Comparison of ENCODE assay signal across 11 mouse cellular contexts in the genomic region with DNA sequence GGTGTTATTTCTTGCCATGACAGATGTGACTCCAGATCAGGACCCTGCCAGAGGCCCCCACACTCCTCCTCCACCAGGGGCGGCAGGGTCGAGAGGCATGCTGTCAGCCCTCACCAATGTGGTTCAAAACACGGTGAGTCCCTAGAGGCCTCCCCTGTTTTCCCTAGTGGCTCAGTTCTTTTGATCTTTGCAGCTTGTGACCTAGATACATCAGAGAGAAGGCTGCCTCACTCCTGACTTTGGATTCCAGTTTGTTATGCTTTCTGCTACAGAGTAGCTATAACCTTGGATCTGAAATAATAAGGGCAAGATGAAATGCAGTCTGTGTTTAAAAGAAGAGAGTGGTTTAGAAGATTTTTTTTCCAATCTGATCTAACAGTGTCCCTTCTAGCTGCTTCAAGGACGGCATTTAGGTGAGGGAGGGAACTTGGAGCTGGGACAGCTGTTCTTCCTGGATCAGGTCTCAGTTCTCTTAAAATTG. TPM values are rescaled to one million over a fixed set of nuclear protein-coding genes. Genes with fewer than 3 reads are reported as not detected.
A peak's percentile ranks its signal among the peaks of the same experiment; 100 is the strongest.
DNase-seq lines count a peak whose midpoint lies in the region; ATAC-seq and TF ChIP-seq lines count a peak whose summit lies in the region.
"Had no signal": no experiment of that assay in that cellular context is flagged by ENCODE, and none has a peak within 500 bp of the region (broad histone marks: within the 10 kb centered on the region; RNA-seq: fewer than 3 reads in every experiment).

No protein-coding gene starts in this region.

- no peaks in the 10 kb centered on the region for H3K9me3 ChIP-seq in kidney, postnatal 0 days (replicated peaks; ENCODE audit: low read length)
- no peaks in the 10 kb centered on the region for H3K9me3 ChIP-seq in embryonic facial prominence, embryonic 15.5 days (replicated peaks)

- no peak; the same call in 1 of the 2 replicates for TF ChIP-seq CTCF in kidney, postnatal 0 days (IDR thresholded peaks at IDR 0.05; ENCODE audit: low read depth)

- DNase-seq in kidney, postnatal 0 days (ENCODE audit: low spot score): peak; percentile 38
- DNase-seq in kidney, postnatal 10 days: no peak
- DNase-seq in adrenal gland, adult 2 months: peak; percentile 76
- peak; percentile 58 for DNase-seq in retina, embryonic 14.5 days (ENCODE audit: low spot score)
- DNase-seq in adipocyte (ENCODE audit: low spot score): no peak
- no peak for DNase-seq in lung, postnatal 10 days
- DNase-seq: right cerebral cortex, adult 18-20 months had no signal

- no peak overlapping the region for H3K4me3 ChIP-seq in kidney, postnatal 0 days (replicated peaks; ENCODE audit: low read depth, low read length)
- no peak overlapping the region for H3K4me3 ChIP-seq in embryonic facial prominence, embryonic 15.5 days (replicated peaks)
- H3K4me3 ChIP-seq: limb, embryonic 12.5 days had no signal

- peaks cover 20% of the 10 kb centered on the region for H3K36me3 ChIP-seq in kidney, postnatal 0 days (ENCODE audit: insufficient read depth, low read length)
- peaks cover 39% of the 10 kb centered on the region for H3K36me3 ChIP-seq in embryonic facial prominence, embryonic 15.5 days

- no peak overlapping the region for H3K4me2 ChIP-seq in kidney, postnatal 0 days (ENCODE audit: low read length)
- no peak overlapping the region for H3K4me2 ChIP-seq in embryonic facial prominence, embryonic 15.5 days (replicated peaks)
- H3K4me2 ChIP-seq: limb, embryonic 12.5 days had no signal

- ATAC-seq in kidney, postnatal 0 days (replicated peaks; ENCODE audit: low FRiP score, low read depth): 0 out of 2 replicates have a peak, but pooled peaks have one; percentile 16
- ATAC-seq in embryonic facial prominence, embryonic 15.5 days (ENCODE audit: insufficient number of reproducible peaks, low FRiP score, low TSS enrichment, low read depth): peak; percentile 39; the same call in 1 of the 2 replicates
- ATAC-seq in megakaryocyte-erythroid progenitor cell, adult 5-6 weeks (replicated peaks; ENCODE audit: low FRiP score, low TSS enrichment, poor library complexity, severe bottlenecking): no peak

- no peak overlapping the region for H3K27ac ChIP-seq in kidney, postnatal 0 days
- no peak overlapping the region for H3K27ac ChIP-seq in embryonic facial prominence, embryonic 15.5 days (replicated peaks)
- H3K27ac ChIP-seq: limb, embryonic 12.5 days had no signal

- 21% methylated on average over 4 of the region's 4 CpGs for WGBS in kidney, postnatal 0 days
- WGBS in embryonic facial prominence, embryonic 15.5 days: 38% methylated on average over 4 of the region's 4 CpGs

- no peak overlapping the region for H3K9ac ChIP-seq in kidney, postnatal 0 days (ENCODE audit: low read depth, low read length)
- no peak overlapping the region for H3K9ac ChIP-seq in embryonic facial prominence, embryonic 15.5 days
- H3K9ac ChIP-seq: limb, embryonic 12.5 days had no signal

- no peaks in the 10 kb centered on the region for H3K27me3 ChIP-seq in kidney, postnatal 0 days (ENCODE audit: insufficient read depth, low read length)
- H3K27me3 ChIP-seq in embryonic facial prominence, embryonic 15.5 days: no peaks in the 10 kb centered on the region
- H3K27me3 ChIP-seq: limb, embryonic 12.5 days had no signal

- H3K4me1 ChIP-seq in kidney, postnatal 0 days (replicated peaks; ENCODE audit: insufficient read depth, low read length): no peaks in the 10 kb centered on the region
- peaks cover 9% of the 10 kb centered on the region; the same call in 1 of the 2 replicates for H3K4me1 ChIP-seq in embryonic facial prominence, embryonic 15.5 days

RNA-seq across cellular contexts. Expression of a gene that starts 36.2 kb away (rescaled TPM):
- 28.9 and 32.6 TPM in 2 replicates for polyA plus RNA-seq in kidney, postnatal 0 days (2015; fragmentation: Nextera tagmentation; extraction: Ambion mirVana)
- 10 to 100 TPM; 30.3 to 31.7 TPM for total RNA-seq in adrenal gland, adult 2 months (2021)
- 4.1 and 4.6 TPM in 2 replicates for polyA plus RNA-seq in adrenal gland, adult 2 months (2012; rRNA removed)
- 68.8 and 71.3 TPM in 2 replicates for polyA plus RNA-seq in embryonic facial prominence, embryonic 15.5 days (2015; fragmentation: Nextera tagmentation; extraction: Ambion mirVana)
- 0.20 TPM in 1 of 2 replicates, not detected in the other for total RNA-seq in megakaryocyte-erythroid progenitor cell, adult 5-6 weeks (2014; fragmentation: Nextera tagmentation)
- 0.08 and 0.09 TPM in 2 replicates for total RNA-seq in megakaryocyte-erythroid progenitor cell, adult 5-6 weeks (2017)
- total RNA-seq: MEL had no signal

RNA-seq across cellular contexts. Expression of a gene that starts 46.2 kb away (rescaled TPM):
- 0.32 and 0.42 TPM in 2 replicates for polyA plus RNA-seq in kidney, postnatal 0 days (2015; fragmentation: Nextera tagmentation; extraction: Ambion mirVana)
- total RNA-seq in adrenal gland, adult 2 months (2021): 1 to 10 TPM in 1 of 2 experiments, under 1 TPM in 1; 0.95 to 1.7 TPM
- polyA plus RNA-seq in adrenal gland, adult 2 months (2012; rRNA removed): 0.41 and 0.51 TPM in 2 replicates
- 1.1 and 1.5 TPM in 2 replicates for polyA plus RNA-seq in embryonic facial prominence, embryonic 15.5 days (2015; fragmentation: Nextera tagmentation; extraction: Ambion mirVana)
- total RNA-seq in megakaryocyte-erythroid progenitor cell, adult 5-6 weeks (2014; fragmentation: Nextera tagmentation): 0.48 and 0.57 TPM in 2 replicates
- total RNA-seq in megakaryocyte-erythroid progenitor cell, adult 5-6 weeks (2017): 0.52 and 1.2 TPM in 2 replicates

Comparison
In these comparisons a context has a peak if more than half of its experiments do, and no peak if none do; other contexts are left out.
1. DNase-seq: peak in kidney, postnatal 0 days (single experiment), adrenal gland, adult 2 months (single experiment) and retina, embryonic 14.5 days (single experiment); none in kidney, postnatal 10 days (single experiment), adipocyte (single experiment) and lung, postnatal 10 days (single experiment).